Mouse (Mus musculus) NIH3T3 (cell line): ENCODE measurements around the gene Insig1.

Experiments used
- DNase-seq: peaks from one replicate; pipeline ENCODE4 v3.0.0-alpha.2; 2012; ENCODE audit warnings: low read depth

Insig1 gene

DNA sequence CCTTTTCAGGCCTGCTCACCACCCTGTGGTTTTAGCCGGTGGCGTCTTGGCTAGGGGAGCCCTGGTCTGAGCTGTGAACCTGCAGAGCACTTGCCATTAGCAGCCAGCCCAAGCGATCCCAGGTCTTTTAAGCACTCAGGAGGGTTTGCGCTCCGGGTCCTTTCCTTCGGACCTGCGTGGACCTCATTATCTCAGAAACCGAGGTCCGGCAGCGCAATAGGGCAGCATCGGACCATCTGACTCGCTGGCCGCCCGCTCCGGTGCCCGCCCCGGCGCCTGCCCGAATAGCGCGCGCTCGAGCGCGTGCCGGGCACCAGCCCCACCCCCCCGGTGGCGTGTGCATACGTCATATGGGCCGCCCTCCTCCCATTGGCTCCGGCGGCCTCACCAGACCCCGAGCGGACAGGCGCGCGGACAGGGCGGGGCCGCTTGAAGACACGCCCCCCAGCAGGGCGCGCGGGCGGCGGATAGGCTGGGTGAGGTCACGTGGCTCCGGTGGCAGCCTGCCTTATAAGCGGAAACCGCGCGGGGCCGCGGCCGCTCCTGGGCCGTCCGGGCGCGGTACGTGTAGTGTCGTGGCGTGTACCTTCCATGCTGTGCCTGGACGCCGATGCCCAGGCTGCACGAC is at the start of gene Insig1:
Gene Insig1, plus strand, starts transcription at position 536 of the 628 bp plus-strand sequence.
- peak; percentile 99 for DNase-seq

DNA sequence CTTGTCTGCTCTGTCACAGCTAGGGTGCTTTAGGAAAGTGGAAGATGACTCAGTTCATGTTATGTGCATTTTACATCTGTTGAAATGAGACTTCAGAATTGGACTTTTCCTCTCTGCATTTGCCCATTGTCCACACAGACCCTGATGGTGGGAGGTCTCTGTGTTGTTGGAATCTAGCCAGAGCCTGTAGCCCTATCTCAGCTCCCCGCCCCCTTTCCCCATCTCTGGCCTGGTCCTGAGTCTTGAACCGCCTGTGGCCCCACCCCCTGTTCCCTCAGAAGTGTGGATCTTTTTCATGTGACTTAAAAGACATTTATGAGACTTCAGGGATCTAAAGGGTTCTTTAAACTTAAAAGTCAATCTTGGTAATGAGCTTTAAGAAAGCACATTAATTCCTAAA is 47.7 kb upstream of the Insig1 start:
- no peak for DNase-seq

DNA sequence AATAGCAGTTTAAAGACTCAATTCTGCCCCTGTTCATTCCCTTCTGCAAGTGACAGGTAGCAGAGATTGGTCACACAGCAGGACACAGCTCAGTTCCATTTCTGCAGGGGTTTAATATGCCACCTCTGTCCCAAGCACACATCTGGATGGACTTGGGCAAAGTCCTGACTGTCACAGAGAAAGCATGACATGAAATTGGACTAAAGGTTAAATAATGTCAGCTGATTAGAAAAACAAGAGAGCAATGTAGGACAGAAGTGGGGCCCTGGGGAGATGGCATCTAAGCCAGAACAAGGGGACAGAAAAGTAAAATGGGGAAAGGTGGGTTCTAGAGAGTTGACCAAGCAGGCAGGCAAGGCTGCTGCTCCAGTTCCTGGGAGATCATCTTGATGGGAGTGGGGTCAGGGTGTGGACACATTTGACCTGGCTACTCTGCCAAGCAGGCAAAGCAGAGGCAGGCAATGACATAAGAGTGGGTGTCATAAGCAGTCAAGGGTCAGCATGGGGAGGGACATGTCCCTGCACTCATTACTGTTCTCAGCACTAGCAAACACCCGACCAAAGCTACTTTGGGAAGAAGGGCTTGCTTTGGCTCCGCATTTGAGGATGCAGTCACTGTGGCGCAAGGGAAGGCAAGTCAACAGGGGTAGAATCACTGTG is 39.5 kb upstream of the Insig1 start:
- DNase-seq: no peak

DNA sequence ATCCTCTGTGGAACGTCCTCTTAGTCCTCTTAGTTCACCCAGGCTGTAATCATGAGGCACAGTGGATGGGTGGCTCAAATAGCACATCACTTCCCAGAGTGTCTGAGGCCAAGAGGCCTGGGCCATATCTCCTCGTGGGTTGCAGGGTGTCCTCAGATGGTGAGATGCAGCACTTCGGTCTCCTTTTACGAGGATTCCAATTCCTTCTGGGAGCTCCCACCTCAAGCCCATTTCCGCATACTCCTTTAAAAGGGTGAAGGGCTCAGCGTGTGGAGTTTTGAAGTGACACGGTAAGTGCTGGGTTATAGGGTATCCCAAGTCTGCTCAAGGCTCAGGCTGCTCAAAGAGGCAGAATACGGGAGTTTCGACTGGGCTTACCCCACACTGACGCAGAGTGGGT is 38.3 kb upstream of the Insig1 start:
- DNase-seq: no peak

DNA sequence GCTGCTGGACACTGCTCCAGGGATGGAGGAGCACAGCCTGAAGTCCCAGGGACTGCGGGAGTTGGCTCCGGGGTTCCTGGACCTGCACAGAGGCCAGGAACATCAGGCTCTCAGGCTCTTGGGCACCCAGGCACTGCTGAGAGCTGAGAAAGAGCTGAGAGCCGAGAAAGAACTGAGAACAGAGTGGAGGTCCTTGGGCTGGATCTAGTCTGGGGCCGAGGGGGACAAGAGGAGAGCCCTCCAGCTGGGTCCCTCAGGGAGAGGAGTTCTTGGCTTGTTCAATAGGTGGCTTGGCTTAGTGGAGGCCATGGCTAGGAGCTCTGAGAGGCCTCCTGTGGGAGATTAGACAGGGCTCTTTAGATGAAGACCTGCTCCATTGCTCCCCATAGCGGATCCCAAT is 37.9 kb upstream of the Insig1 start:
- no peak for DNase-seq

DNA sequence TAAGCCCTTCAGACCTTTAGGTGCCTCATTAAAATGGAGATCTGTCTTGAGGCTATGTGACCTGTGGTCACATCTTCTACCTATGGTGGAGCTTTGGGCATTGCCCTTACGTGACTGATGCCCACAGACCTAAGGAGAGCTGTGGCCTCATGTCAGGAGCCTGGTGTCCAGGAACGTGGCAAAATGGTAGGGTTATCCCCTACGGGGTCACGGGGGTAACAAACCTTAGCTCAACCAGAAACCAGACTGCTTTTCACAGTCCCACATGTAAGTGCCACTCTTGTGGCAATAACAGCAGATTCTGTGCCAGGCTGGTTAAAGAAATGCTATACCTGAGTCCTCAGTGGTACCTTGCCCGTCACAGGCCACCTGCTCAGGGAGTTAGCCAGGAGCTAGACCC is 37.3 kb upstream of the Insig1 start:
- no peak for DNase-seq

DNA sequence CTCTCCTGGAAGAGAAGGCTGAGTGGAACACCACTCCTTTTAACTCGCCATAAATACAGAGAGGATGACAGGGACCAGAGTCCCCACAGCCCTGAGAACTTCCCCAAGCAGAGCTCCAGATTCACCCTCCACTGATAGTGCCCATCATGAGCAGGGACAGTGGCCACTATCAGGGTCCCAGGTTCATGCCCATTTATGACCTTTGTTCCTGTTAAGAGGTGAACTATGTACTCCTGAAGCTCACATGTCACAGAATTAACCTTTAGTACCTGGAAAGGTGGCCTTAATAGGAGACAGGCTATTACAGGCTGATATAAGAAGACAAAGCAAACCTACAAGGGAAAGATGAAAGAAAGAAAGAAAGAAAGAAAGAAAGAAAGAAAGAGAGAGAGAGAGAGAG is 35.2 kb upstream of the Insig1 start:
- DNase-seq: no peak

DNA sequence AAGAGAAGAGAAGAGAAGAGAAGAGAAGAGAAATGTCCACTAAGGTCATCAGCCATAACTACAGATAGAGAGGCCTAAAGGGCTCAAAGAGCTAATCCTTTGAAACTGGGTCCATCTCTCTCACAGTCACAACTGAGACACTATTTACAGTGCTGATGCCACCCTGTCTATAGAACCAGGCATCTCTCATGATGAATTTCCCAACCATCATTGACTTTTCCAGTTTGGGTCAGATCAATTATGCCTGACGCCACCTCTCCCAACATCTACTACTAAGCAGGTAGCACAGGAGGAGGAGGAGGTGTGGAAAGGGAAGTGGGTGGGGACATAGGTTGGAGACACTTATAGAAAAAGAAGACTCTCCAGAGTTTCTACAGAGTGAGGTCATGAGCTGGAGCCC is 34.6 kb upstream of the Insig1 start:
- DNase-seq: no peak

DNA sequence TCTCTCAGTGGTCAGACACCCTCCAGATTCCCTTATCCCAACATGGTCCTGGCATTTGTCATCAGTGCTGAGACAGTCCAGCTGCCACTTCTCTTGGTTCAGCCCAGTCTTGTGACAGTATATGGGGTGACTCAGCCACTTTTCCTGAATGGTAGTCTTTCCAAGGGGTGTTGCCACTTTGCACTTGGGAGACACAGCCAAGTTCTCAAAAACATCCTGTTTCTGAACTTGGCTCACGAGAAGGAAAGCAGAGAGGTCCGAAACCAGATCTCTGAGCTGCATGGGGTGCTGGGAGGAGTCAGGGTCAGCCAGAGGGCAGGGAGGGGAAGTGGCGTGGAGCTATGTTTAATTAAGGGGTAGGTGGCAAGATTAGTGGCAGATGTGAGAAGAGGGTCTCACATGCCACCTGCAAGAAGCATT is 34.0 kb upstream of the Insig1 start:
- DNase-seq: peak; percentile 78

DNA sequence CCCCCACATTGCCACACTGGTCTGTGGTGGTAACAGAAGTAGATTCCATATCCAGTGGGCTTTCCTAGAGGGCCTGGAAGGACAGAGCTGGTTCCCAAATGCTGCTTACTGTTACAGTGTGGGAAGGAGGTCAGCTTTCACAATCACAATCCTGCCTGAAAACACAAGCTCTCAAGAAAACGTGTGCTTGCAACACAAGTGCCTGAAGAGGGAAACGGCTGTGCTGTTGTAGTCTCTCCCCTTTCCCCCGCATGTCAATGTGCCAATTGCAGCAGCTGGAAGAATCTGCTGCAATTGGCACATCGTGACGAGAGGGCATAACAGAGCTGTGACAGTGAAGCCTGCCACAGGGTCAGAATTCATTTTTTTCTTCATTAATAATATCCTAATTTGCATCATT is 33.5 kb upstream of the Insig1 start:
- peak; percentile 74 for DNase-seq

DNA sequence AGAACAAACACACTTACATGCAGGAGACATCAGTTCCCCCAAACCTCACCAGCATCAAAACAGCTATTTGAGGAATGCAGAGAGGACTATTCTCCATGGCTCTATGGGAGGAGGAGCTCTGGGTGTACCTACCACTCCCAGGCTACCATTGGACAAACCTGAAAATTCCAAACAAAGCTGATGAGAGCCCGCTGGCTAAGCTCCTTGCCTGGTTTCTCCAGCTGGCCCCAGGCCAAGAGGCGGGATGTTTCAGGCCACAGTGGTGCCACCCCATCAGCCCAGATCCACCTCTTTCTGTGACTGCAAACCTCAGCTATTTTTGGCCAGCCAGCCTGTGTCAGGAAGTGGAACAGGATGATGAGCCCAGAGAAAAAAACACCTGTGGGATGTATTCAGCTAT is 33.0 kb upstream of the Insig1 start:
- DNase-seq: peak; percentile 69

DNA sequence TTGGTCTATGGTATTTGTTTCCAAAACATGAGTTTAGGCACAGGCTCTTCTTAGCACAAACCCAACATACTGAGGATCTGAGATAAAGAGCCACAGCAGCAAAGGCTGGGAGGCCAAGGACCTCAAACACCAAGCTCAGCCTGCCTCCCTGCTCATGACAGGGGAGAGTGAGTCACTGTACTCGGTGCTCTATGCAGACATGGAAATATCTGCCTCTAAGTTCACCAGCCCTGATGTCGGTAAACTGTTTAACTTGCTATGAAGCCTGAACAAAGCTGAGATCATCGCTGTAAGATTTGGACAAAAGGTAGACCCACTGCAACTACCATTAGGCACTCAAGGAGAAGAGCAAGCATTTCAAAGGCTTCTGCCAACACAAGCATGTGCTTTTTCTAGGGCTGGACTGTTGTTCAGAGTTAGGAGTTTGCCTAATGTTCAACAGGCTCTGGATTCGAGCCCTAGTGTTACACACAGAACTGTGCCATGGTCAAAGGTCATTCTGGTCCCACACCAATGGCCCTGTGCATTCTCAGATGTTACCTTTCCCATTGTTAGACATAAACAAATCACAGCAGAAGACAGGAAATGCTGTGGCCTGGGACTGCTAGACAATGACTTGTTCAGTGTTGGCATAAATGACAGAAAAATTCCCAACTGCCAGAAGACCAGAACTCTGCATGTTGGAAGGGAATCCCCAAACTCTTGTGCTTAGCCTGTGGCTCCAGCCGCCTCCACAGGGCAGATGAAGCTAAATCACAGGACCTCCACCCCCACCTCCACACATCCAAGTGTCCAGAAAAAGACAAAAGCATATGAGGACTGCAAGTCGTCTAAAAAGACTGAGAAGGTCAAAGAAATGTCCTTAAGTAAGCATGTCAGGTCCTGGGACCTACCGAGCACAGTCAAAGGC is 31.2 kb upstream of the Insig1 start:
- DNase-seq: peak; percentile 56

DNA sequence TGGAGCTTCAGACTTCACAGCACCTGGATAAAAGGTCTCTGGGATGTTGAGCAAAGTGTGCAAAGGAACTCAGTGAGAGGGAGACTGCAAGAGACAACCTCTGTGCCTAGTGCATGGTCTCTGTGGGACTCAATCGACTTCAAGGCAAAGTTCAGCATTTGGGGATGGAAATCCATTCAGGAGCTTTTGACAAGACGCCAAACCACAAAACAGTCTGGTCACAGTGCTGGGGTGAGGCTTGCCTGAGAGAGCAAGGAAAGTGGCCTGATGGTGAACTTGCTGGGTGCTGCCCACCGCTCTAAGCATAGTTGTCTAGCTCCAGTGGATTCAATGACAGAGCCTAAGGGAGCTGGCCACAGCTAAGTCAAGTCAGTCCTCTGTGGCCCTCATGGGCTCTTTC is 30.4 kb upstream of the Insig1 start:
- DNase-seq: peak; percentile 44

DNA sequence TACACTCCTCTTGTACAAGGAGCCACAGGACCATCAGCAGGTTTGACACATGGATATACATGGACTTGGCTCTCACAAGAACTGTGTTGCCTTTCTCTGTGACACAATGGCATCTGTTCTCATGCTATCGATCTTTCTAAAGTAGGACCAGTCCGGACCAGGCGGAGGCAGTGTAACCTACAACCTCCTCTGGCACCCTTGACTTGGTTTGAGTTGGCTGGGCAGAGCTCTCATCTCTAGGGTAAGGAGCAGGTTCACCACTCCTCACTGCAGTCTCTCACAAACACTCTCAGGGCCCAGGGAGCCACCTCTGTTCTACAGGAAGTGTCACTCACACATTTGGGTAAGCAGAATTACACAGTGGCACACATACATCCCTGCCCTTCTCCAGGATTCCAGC is 29.1 kb upstream of the Insig1 start:
- DNase-seq: no peak

DNA sequence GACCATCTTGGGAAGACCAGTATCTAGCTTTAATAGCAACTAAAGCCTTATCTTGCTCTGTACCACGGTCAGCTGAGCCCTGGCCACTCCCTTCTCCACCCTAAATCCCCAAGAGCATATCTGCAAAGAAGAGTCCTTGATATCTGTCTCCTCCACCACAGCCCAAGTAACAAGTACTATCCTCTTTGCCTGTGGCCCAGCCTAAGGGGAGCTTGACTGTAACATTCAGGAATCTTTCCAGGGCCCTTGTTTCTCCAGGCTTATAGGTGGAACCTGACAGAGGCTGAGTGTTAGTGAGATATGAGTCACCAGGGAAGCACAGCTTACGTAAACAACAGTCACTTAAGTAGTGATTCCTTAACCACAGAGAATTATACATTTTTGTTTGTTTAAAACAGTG is 28.4 kb upstream of the Insig1 start:
- DNase-seq: peak; percentile 79

DNA sequence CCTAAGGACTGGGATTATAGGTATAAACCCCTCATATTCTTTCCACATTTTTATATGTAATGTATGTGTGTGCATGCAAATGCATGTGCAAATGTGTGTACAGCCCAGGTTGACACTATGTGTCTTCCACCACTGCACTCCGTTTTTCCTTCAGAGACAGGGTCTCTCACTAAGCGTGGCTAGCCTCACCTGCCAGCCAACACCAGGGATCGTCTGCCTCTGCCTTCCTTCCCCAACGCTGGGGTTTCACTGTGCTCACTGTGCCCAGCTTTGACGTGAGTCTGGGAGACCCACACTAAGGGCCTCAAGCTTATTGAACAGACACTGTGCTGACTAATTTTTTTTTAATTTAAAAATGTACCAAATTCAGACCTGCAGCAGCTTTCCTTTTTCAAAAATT is 27.8 kb upstream of the Insig1 start:
- DNase-seq: no peak

DNA sequence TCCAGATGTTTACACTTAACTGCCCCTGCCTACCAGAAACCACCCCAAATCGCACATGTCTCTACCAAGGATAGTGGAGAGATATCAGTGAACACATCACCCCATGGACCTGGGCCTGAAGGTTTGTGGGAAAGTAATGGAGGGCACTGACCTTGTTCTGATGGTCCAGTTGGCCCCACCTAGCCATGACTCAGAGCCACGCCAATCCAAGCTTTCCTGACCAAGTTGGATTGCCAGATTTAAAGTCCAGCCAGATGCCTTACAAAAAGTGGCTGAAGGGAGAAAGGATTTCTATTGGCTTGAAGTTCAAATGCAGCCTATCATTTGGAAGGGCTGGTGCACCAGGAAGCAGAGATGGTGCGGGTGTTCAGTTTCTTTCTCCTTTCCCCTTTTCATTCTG is 24.2 kb upstream of the Insig1 start:
- DNase-seq: peak; percentile 52

DNA sequence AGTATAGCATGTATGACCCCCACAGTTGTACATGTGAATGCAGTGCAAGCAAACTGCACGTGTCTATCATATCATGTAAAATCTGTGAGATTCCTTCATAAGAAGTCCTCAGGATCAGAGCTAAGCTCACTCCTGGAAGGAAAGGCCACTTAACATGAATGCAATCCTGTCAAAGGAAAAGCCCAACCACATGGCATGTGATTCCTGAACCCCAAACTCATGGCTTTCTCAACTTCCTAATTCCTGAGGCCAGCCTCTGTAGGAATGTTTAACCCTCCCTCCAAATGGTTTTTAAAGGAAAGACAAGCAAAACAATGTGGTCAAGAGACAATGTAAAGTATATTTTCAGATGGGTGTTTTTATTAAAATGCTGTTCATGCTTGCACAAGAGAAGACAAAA is 23.2 kb upstream of the Insig1 start:
- DNase-seq: peak; percentile 64

DNA sequence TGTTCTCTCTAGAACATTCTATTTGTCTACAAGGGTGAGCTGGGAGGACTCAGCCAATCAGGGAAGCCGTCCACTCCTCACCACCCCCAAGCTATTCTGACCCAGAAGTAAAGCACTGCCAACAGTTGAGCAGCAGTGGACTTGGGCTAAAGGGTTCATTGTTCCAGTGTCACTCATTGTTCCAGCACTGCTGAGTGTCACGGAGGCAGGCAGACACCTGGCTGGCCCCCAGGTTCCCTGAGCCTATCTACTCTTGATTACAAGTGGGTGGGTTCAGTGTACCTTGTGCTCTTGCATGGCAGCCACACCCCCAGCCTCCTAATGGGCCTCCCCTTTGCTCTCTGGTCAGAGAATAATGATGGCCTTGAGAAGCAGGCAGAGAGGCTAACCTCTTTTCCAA is 15.7 kb upstream of the Insig1 start:
- DNase-seq: no peak

DNA sequence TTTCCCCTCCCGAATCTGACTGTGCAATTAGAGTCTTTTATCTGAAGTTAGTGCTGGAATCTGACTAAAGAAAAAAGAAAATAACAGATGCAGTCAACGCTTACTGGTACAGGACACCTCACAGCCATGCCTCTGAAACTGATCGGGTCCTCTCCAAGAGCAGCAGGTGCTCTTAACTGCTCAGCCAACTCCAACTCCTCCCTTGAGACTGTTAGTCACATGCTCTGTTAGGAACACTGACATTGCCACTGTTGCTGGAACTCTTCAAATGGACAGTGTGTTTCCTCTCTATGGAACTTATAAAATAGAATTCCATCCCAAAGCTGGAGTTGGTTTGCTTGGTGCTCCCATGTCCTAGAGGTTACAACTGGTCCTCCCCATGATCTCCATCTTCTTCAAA is 14.3 kb upstream of the Insig1 start:
- no peak for DNase-seq

DNA sequence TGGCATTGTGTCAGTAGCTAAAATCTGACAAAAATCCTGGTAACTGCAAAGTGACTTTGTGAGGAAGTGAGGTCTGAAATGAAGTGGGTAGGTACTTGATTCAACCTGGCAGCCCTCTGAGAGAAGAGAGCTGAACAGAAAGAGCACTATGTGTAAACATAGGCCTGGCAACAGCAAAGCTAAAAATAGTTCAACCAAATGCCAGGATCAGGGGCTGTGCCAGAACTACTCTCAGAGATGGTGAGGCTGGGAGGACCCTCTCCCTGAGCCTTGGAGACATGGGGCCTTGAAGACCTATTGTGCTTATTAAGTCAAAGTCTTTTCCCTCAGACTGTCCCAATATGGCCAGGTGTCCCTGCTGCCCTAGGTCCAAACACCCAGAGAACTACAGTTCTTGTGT is 10.7 kb upstream of the Insig1 start:
- DNase-seq: peak; percentile 39

DNA sequence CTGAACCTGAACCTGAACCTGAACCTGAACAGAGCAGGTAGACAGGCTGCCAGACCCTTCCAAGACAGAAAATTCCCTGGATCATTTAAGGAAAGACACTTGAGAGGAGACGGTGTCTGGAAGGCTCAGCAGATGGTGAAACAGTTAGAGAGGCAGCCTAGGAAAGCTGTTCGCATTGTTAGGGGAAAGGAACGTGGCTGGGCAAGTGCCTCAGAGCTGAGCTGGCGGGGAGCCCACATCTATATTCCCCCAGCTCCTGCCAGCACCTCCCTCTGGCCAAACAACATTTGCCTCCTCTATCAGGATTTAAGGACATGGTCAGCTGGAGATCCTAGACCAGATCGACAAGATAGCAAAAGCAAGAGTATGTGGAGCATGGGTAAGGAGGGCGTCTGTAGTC is 10.2 kb upstream of the Insig1 start:
- peak; percentile 58 for DNase-seq

DNA sequence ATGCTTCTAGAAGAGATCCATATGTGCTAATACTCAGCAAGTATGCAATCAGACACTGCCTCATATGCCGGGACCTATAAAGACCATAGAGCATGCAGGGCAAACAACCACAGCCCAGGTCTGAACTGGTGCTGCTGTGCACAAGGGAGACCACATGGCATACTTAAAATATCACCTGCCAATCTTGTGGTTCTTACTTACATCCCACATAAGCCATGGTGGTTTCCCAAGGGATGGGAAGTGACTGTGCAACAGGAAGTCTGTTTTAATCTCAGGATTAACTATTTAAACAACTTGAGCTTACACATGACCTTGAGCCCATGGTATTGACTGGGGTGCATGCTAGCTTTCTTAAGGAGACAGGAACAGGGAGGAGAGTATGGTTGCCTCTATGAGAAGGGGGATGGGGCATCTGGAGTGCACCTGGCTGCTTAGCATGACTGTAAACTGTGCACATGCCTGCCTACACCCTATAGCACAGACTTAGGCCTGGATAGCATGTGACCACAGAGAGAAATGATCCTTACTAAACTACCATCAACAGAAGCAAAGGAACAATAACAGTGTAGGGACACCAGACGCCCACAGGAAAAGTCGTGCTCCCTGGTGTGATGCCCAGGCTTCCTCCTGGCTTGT is 7.1 kb upstream of the Insig1 start:
- DNase-seq: peak; percentile 35
